Mouse (Mus musculus): Measurements from ENCODE around the gene Wfdc13. TPM values are rescaled to one million over a fixed set of nuclear protein-coding genes. Genes with fewer than 3 reads are reported as not detected.
"Not testable (repeated sequence)": the region's sequence is repeated elsewhere in the genome, so short reads cannot be mapped to it uniquely, and the experiment has no call there.

Gene Wfdc13
- polyA plus RNA-seq, 1 experiment from 2014 or later = 4.2 TPM

- ATAC-seq (ENCODE audit: insufficient read depth, low FRiP score) = no peak
- Histone ChIP-seq H3K9ac (ENCODE audit: low read length) (no peak overlapping the region), H3K4me2 (ENCODE audit: low read depth, low read length) (no peak overlapping the region), H3K27me3 (ENCODE audit: control insufficient read depth, insufficient read depth, low read length) (no peaks in the 10 kb centered on the region), H3K36me3 (ENCODE audit: control insufficient read depth, insufficient read depth, low read length) (no peaks in the 10 kb centered on the region), H3K4me3 (replicated peaks; ENCODE audit: low read length) (no peak overlapping the region), H3K27ac (ENCODE audit: low read length) (no peak overlapping the region), H3K4me1 (ENCODE audit: control insufficient read depth, insufficient read depth, low read length) (no peaks in the 10 kb centered on the region), H3K9me3 (replicated peaks; ENCODE audit: control insufficient read depth, low read length) (no peaks in the 10 kb centered on the region)
- WGBS = 76% methylated on average over 5 of the region's 5 CpGs
Observed at GRCm38 (mm10) chr2:164704235-164704634, 19.3 kb downstream of the Wfdc13 start.

GRCm38 (mm10) chr2:164705328-164705727 is 20.4 kb downstream of the Wfdc13 start:
- Histone ChIP-seq H3K27ac (ENCODE audit: low read length) (no peak overlapping the region), H3K9me3 (replicated peaks; ENCODE audit: control insufficient read depth, low read length) (no peaks in the 10 kb centered on the region), H3K4me3 (replicated peaks; ENCODE audit: low read length) (no peak overlapping the region), H3K36me3 (ENCODE audit: control insufficient read depth, insufficient read depth, low read length) (no peaks in the 10 kb centered on the region), H3K9ac (ENCODE audit: low read length) (no peak overlapping the region), H3K4me2 (ENCODE audit: low read depth, low read length) (no peak overlapping the region), H3K27me3 (ENCODE audit: control insufficient read depth, insufficient read depth, low read length) (no peaks in the 10 kb centered on the region), H3K4me1 (ENCODE audit: control insufficient read depth, insufficient read depth, low read length) (no peaks in the 10 kb centered on the region)
- WGBS = 91% methylated on average over 6 of the region's 6 CpGs
- ATAC-seq (ENCODE audit: insufficient read depth, low FRiP score) = no peak

- H3K4me1 ChIP-seq (ENCODE audit: control insufficient read depth, insufficient read depth, low read length) = no peaks in the 10 kb centered on the region
- H3K27ac ChIP-seq (ENCODE audit: low read length) = no peak overlapping the region
- no peak overlapping the region for H3K4me2 ChIP-seq (ENCODE audit: low read depth, low read length)
- H3K4me3 ChIP-seq (replicated peaks; ENCODE audit: low read length) = no peak overlapping the region
- no peaks in the 10 kb centered on the region for H3K27me3 ChIP-seq (ENCODE audit: control insufficient read depth, insufficient read depth, low read length)
- no peaks in the 10 kb centered on the region for H3K36me3 ChIP-seq (ENCODE audit: control insufficient read depth, insufficient read depth, low read length)
- no peak overlapping the region for H3K9ac ChIP-seq (ENCODE audit: low read length)
- 88% methylated on average over 14 of the region's 14 CpGs for WGBS
- no peaks in the 10 kb centered on the region for H3K9me3 ChIP-seq (replicated peaks; ENCODE audit: control insufficient read depth, low read length)
- no peak for ATAC-seq (ENCODE audit: insufficient read depth, low FRiP score)
Observed at GRCm38 (mm10) chr2:164705991-164706390, 21.1 kb downstream of the Wfdc13 start.

- 77% methylated on average over 6 of the region's 6 CpGs for WGBS
- Histone ChIP-seq H3K4me3 (replicated peaks; ENCODE audit: low read length) (no peak within 1 kb of the TSS), H3K27ac (ENCODE audit: low read length) (no peak within 1 kb of the TSS), H3K9ac (ENCODE audit: low read length) (no peak within 1 kb of the TSS), H3K9me3 (replicated peaks; ENCODE audit: control insufficient read depth, low read length) (no peaks in the 10 kb centered on the region), H3K4me1 (ENCODE audit: control insufficient read depth, insufficient read depth, low read length) (no peaks in the 10 kb centered on the region), H3K36me3 (ENCODE audit: control insufficient read depth, insufficient read depth, low read length) (no peaks in the 10 kb centered on the region), H3K27me3 (ENCODE audit: control insufficient read depth, insufficient read depth, low read length) (no peaks in the 10 kb centered on the region), H3K4me2 (ENCODE audit: low read depth, low read length) (no peak within 1 kb of the TSS)
- ATAC-seq (ENCODE audit: insufficient read depth, low FRiP score) = no peak
Observed at GRCm38 (mm10) chr2:164715005-164715404, 30.1 kb downstream of the Wfdc13 start, which contains the start of gene Spint5. Gene Spint5, plus strand, starts transcription at chr2:164715305.

GRCm38 (mm10) chr2:164716194-164716786 is 31.4 kb downstream of the Wfdc13 start:
- H3K4me2 ChIP-seq (ENCODE audit: low read depth, low read length); H3K27me3 ChIP-seq (ENCODE audit: control insufficient read depth, insufficient read depth, low read length); H3K4me3 ChIP-seq (replicated peaks; ENCODE audit: low read length); H3K4me1 ChIP-seq (ENCODE audit: control insufficient read depth, insufficient read depth, low read length); ATAC-seq (ENCODE audit: insufficient read depth, low FRiP score); H3K9me3 ChIP-seq (replicated peaks; ENCODE audit: control insufficient read depth, low read length); H3K27ac ChIP-seq (ENCODE audit: low read length); H3K36me3 ChIP-seq (ENCODE audit: control insufficient read depth, insufficient read depth, low read length); H3K9ac ChIP-seq (ENCODE audit: low read length): not testable (repeated sequence)
- WGBS = 91% methylated on average over 20 of the region's 23 CpGs

- Histone ChIP-seq H3K9me3 (replicated peaks; ENCODE audit: control insufficient read depth, low read length) (no peaks in the 10 kb centered on the region), H3K36me3 (ENCODE audit: control insufficient read depth, insufficient read depth, low read length) (no peaks in the 10 kb centered on the region), H3K4me2 (ENCODE audit: low read depth, low read length) (no peak overlapping the region), H3K4me3 (replicated peaks; ENCODE audit: low read length) (no peak overlapping the region), H3K4me1 (ENCODE audit: control insufficient read depth, insufficient read depth, low read length) (no peaks in the 10 kb centered on the region), H3K9ac (ENCODE audit: low read length) (no peak overlapping the region), H3K27me3 (ENCODE audit: control insufficient read depth, insufficient read depth, low read length) (no peaks in the 10 kb centered on the region), H3K27ac (ENCODE audit: low read length) (no peak overlapping the region)
- no peak for ATAC-seq (ENCODE audit: insufficient read depth, low FRiP score)
- 70% methylated on average over 4 of the region's 4 CpGs for WGBS
Observed at GRCm38 (mm10) chr2:164723276-164723675, 38.4 kb downstream of the Wfdc13 start.

- Histone ChIP-seq H3K27ac (ENCODE audit: low read length) (no peak overlapping the region), H3K9ac (ENCODE audit: low read length) (no peak overlapping the region), H3K4me3 (replicated peaks; ENCODE audit: low read length) (no peak overlapping the region), H3K4me2 (ENCODE audit: low read depth, low read length) (no peak overlapping the region), H3K27me3 (ENCODE audit: control insufficient read depth, insufficient read depth, low read length) (no peaks in the 10 kb centered on the region), H3K36me3 (ENCODE audit: control insufficient read depth, insufficient read depth, low read length) (no peaks in the 10 kb centered on the region), H3K9me3 (replicated peaks; ENCODE audit: control insufficient read depth, low read length) (no peaks in the 10 kb centered on the region), H3K4me1 (ENCODE audit: control insufficient read depth, insufficient read depth, low read length) (no peaks in the 10 kb centered on the region)
- ATAC-seq (ENCODE audit: insufficient read depth, low FRiP score) = peak; percentile 66
- WGBS = 24% methylated on average over 6 of the region's 6 CpGs
Observed at GRCm38 (mm10) chr2:164725895-164726619, 41.1 kb downstream of the Wfdc13 start.

- ATAC-seq (ENCODE audit: insufficient read depth, low FRiP score) = no peak; the same call in 1 of the 2 replicates
- H3K4me1 ChIP-seq (ENCODE audit: control insufficient read depth, insufficient read depth, low read length) = no peaks in the 10 kb centered on the region
- no peaks in the 10 kb centered on the region for H3K27me3 ChIP-seq (ENCODE audit: control insufficient read depth, insufficient read depth, low read length)
- H3K9ac ChIP-seq (ENCODE audit: low read length) = no peak overlapping the region
- no peak overlapping the region; the same call in 1 of the 2 replicates for H3K27ac ChIP-seq (ENCODE audit: low read length)
- no peaks in the 10 kb centered on the region for H3K36me3 ChIP-seq (ENCODE audit: control insufficient read depth, insufficient read depth, low read length)
- no peak overlapping the region for H3K4me2 ChIP-seq (ENCODE audit: low read depth, low read length)
- WGBS = 55% methylated on average over 5 of the region's 5 CpGs
- no peaks in the 10 kb centered on the region for H3K9me3 ChIP-seq (replicated peaks; ENCODE audit: control insufficient read depth, low read length)
- H3K4me3 ChIP-seq (replicated peaks; ENCODE audit: low read length) = no peak overlapping the region
Observed at GRCm38 (mm10) chr2:164731719-164732118, 46.8 kb downstream of the Wfdc13 start.

GRCm38 (mm10) chr2:164733259-164733658 is 48.4 kb downstream of the Wfdc13 start:
- no peaks in the 10 kb centered on the region for H3K4me1 ChIP-seq (ENCODE audit: control insufficient read depth, insufficient read depth, low read length)
- H3K36me3 ChIP-seq (ENCODE audit: control insufficient read depth, insufficient read depth, low read length) = no peaks in the 10 kb centered on the region
- 34% methylated on average over 2 of the region's 2 CpGs for WGBS
- no peaks in the 10 kb centered on the region for H3K9me3 ChIP-seq (replicated peaks; ENCODE audit: control insufficient read depth, low read length)
- no peak overlapping the region for H3K4me3 ChIP-seq (replicated peaks; ENCODE audit: low read length)
- H3K27ac ChIP-seq (ENCODE audit: low read length) = no peak overlapping the region
- no peak for ATAC-seq (ENCODE audit: insufficient read depth, low FRiP score)
- no peaks in the 10 kb centered on the region for H3K27me3 ChIP-seq (ENCODE audit: control insufficient read depth, insufficient read depth, low read length)
- no peak overlapping the region for H3K4me2 ChIP-seq (ENCODE audit: low read depth, low read length)
- no peak overlapping the region for H3K9ac ChIP-seq (ENCODE audit: low read length)
